Mouse (Mus musculus) E14TG2a.4 (cell line): ENCODE data around the gene Wdcp.
A peak's percentile ranks its signal among the peaks of the same experiment; 100 is the strongest.
"Not testable (repeated sequence)": the region's sequence is repeated elsewhere in the genome, so short reads cannot be mapped to it uniquely, and the experiment has no call there.

Experiments used
- H3K27me3 ChIP-seq: 2 replicates; pipeline ENCODE4 v1.6.1; 2014; ENCODE audit warnings: low read length, control low read depth; ENCODE audit not compliant: insufficient read depth
- H3K36me3 ChIP-seq: 2 replicates; pipeline ENCODE4 v1.6.1; 2014; ENCODE audit warnings: low read length, control low read depth; ENCODE audit not compliant: insufficient read depth
- H3K4me1 ChIP-seq: replicated peaks from 2 replicates; pipeline ENCODE4 v1.6.1; 2014; ENCODE audit warnings: low read depth, low read length, control low read depth
- H3K4me3 ChIP-seq: replicated peaks from 2 replicates; pipeline ENCODE4 v1.5.1; 2014; ENCODE audit warnings: mild to moderate bottlenecking, low read length
- H3K9me3 ChIP-seq: 2 replicates; pipeline ENCODE4 v1.6.1; 2014; ENCODE audit warnings: low read length, control low read depth
- CTCF ChIP-seq: conservative IDR thresholded peaks from 2 replicates; pipeline ENCODE4 v1.5.1; 2014; ENCODE audit warnings: low read length
- NANOG ChIP-seq: IDR thresholded peaks from 2 replicates; pipeline ENCODE4 v1.6.1; 2014; ENCODE audit warnings: borderline replicate concordance, low read length, mixed read lengths
- POU5F1 ChIP-seq: IDR thresholded peaks from 2 replicates; pipeline ENCODE4 v1.6.1; 2014; ENCODE audit warnings: low read length, borderline replicate concordance

The Wdcp gene

GRCm38 (mm10) chr12:4842890-4843597 lies at the start of gene Wdcp:
TSS of gene Wdcp (plus strand) at chr12:4843303.
- no peaks in the 10 kb centered on the region for H3K9me3 ChIP-seq

GRCm38 (mm10) chr12:4793718-4794117 lies 49.4 kb upstream of the Wdcp start:
- Histone ChIP-seq H3K27me3 (no peaks in the 10 kb centered on the region), H3K4me1 (no peaks in the 10 kb centered on the region), H3K36me3 (no peaks in the 10 kb centered on the region), H3K4me3 (no peak overlapping the region), H3K9me3 (peaks cover 37% of the 10 kb centered on the region)
- TF ChIP-seq CTCF (0 out of 2 replicates have a peak, but pooled peaks have one; percentile 5), NANOG (no peak)

More at GRCm38 (mm10) chr12:4842890-4843597, at the start of gene Wdcp:
- peaks cover 44% of the 10 kb centered on the region for H3K4me1 ChIP-seq
- TF ChIP-seq CTCF (no peak), POU5F1 (no peak), NANOG (no peak)
- H3K36me3 ChIP-seq, result peaks cover 14% of the 10 kb centered on the region; the same call in 1 of the 2 replicates
- H3K27me3 ChIP-seq, result peaks cover 42% of the 10 kb centered on the region
- H3K4me3 ChIP-seq, result peak within 1 kb of the TSS; percentile 93

DNA sequence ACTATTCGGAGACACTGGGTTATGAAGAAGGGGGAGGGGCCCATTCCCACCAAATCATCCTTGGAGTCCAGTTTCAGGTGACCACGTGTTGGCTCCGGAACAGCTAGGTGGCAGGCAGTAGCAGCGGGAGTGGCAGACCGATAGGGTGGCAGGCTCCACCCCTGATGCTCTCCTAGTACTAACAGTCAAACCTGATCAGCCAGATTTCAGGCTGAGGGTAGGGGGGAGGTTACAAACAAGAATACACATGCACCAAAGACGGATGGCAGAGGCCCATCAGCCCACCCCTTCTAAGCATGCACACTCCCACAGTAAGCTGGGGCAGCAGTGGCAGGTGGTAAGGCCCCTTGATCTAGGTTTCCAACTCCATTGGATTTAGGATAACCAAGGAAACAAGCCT lies 45.6 kb upstream of the Wdcp start:
- H3K27me3 ChIP-seq, H3K4me1 ChIP-seq, H3K4me3 ChIP-seq, H3K36me3 ChIP-seq: not testable (repeated sequence)
- H3K9me3 ChIP-seq, result peaks cover 41% of the 10 kb centered on the region

DNA sequence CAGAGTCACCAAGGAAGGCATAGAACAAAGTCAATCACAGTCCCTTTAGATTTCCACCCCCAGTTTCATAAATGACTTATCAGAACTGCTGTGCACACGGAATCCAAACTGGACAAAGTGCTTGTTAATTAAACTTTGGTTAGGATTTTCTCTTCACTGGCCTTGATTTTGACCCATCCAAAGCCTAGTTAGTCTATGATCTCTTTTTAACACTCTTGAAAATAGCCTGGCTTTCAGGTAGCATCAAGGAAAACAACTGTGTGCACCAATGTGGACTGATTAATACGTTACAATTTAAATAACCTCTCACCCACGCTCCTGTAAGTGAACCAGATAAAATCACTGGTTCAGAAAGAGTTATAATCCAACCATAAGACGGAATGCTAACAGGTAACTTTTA lies 32.1 kb upstream of the Wdcp start:
- peaks cover 11% of the 10 kb centered on the region for H3K27me3 ChIP-seq
- TF ChIP-seq POU5F1 (no peak), NANOG (no peak), CTCF (no peak)
- no peak overlapping the region for H3K4me3 ChIP-seq
- H3K4me1 ChIP-seq, result peaks cover 3% of the 10 kb centered on the region; the same call in 1 of the 2 replicates
- no peaks in the 10 kb centered on the region for H3K36me3 ChIP-seq
- no peaks in the 10 kb centered on the region for H3K9me3 ChIP-seq

DNA sequence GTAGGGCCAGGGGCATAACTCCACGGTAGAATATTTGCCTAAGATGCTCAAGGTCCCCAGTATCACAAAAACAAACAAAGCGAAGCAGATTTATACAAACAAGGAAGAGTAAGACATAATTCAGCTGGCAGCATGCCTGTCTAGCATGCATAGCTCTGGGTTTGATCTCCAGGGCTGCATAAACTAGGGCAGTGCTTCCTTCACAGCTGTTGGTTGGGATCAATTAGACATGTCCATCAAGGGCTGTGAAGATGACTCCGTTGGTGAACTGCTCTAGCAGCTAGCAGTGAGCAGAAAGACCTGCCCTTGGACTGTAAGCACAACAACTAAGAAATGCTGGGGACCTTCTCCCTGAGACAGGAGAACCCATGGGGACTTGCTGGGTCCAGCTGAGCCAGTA lies 31.4 kb upstream of the Wdcp start:
- H3K27me3 ChIP-seq, result peaks cover 11% of the 10 kb centered on the region
- TF ChIP-seq NANOG (no peak), CTCF (no peak), POU5F1 (no peak)
- peaks cover 10% of the 10 kb centered on the region for H3K4me1 ChIP-seq
- no peak overlapping the region for H3K4me3 ChIP-seq
- H3K36me3 ChIP-seq, result no peaks in the 10 kb centered on the region
- H3K9me3 ChIP-seq, result no peaks in the 10 kb centered on the region

GRCm38 (mm10) chr12:4813636-4814035 lies 29.5 kb upstream of the Wdcp start:
- TF ChIP-seq NANOG, result no peak
- Histone ChIP-seq H3K27me3 (peaks cover 11% of the 10 kb centered on the region), H3K4me1 (peaks cover 18% of the 10 kb centered on the region), H3K9me3 (no peaks in the 10 kb centered on the region), H3K36me3 (no peaks in the 10 kb centered on the region), H3K4me3 (no peak overlapping the region)

DNA sequence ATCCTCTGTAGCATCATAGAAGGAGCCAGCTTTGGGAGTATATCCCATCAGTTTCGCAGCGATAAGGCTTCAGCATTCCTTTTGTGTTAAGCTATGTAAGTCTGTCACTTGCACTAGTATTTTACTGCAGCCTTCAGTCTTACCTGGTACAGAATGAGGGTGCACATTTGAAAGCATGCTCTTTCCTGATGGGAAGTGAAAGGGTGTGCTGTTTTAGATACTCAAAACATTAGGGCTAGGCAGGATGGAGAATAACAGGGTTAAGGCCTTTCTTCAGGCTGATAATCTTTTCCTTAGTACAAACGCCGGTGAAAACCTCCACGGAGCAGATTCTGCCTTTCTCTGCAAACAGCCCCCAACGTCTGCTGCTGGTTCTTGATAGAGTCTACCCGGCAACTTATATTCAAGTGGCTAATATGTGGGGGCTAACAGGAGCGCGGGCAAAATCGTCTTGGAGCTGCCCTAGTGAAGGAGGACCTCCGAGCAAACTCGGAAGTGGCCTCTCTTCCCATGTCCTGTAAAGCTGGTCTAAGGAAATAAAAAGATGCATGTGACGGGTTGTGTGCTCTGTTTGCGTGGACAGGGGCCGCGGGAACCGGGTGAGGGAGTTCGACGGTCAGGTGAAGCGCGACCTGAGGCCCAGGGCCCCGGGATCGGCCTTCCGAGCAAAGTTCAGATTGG lies 26.3 kb upstream of the Wdcp start:
- H3K27me3 ChIP-seq, result peaks cover 6% of the 10 kb centered on the region
- H3K9me3 ChIP-seq, result no peaks in the 10 kb centered on the region
- H3K4me3 ChIP-seq, result peak overlapping the region; percentile 100
- no peak for TF ChIP-seq POU5F1
- TF ChIP-seq CTCF, result no peak
- no peak for TF ChIP-seq NANOG
- peaks cover 25% of the 10 kb centered on the region for H3K36me3 ChIP-seq
- peaks cover 26% of the 10 kb centered on the region for H3K4me1 ChIP-seq

DNA sequence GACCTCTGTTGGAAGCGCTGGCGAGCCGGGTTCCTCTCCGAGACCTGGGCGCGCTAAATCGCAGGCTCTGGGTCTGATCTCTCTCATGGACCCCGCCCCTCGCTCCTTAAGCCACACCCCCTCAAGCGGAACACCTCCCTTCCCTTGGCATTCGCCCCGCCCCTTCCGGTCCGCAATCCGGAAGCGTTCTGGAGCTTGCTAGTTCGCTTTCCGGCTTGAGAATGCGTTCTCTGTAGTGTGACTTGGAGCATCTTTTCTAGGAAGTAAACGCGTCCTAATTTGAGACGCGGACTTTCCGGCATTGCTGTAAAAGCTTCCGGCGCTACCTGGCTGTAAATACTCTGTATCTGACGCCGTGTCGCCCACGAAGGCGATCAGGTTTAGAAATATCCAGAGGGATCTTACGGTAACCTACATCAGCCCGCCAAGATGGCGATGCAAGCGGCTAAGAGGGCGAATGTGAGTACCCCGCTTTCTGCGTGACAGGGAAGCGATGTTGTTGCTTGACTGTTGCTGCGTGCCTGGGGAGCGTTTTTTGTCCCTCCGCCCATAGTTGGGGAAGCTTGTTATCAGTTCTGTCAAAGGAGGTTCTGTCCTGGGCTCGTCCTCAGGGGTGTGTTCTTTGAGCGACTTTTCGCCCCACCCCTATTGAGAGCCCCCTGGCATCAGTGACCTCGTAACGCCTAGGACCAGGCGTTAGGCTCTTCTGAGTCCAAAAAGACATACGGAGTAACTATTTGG lies 25.6 kb upstream of the Wdcp start, which contains the start of gene Sf3b6:
Gene Sf3b6, plus strand, starts transcription at position 184 of the 741 bp plus-strand sequence.
- Histone ChIP-seq H3K4me1 (peaks cover 26% of the 10 kb centered on the region), H3K36me3 (peaks cover 32% of the 10 kb centered on the region), H3K9me3 (no peaks in the 10 kb centered on the region), H3K27me3 (peaks cover 4% of the 10 kb centered on the region), H3K4me3 (peak within 1 kb of the TSS; percentile 100)
- TF ChIP-seq POU5F1 (no peak), CTCF (no peak), NANOG (no peak)
